ENCODE assay signal across 13 mouse cellular contexts in genomic region chr2:144541246-144541645, GRCm38 (mm10). TPM values are rescaled to one million over a fixed set of nuclear protein-coding genes. Genes with fewer than 3 reads are reported as not detected.
DNase-seq lines count a peak whose midpoint lies in the region; TF ChIP-seq lines count a peak whose summit lies in the region.
"Had no signal": no experiment of that assay in that cellular context is flagged by ENCODE, and none has a peak within 500 bp of the region (broad histone marks: within the 10 kb centered on the region; RNA-seq: fewer than 3 reads in every experiment).

No protein-coding gene starts in this region.

- H3K27ac ChIP-seq in left cerebral cortex, adult 2 months, result no peak overlapping the region
- H3K27ac ChIP-seq in cortical plate, adult 2 months (ENCODE audit: insufficient read depth, low read length), result no peak overlapping the region
- H3K27ac ChIP-seq: liver, embryonic 13.5 days had no signal

- intact Hi-C loops in left cerebral cortex, adult 2 months (cut with DNase I), result no loop called here
- intact Hi-C loops in left cerebral cortex, postnatal 36 days (cut with DNase I), result no loop called here

- H3K4me1 ChIP-seq in cortical plate, adult 2 months (ENCODE audit: control insufficient read depth, insufficient read depth, low read length), result no peaks in the 10 kb centered on the region
- H3K4me1 ChIP-seq: liver, embryonic 13.5 days had no signal

- TF ChIP-seq POLR2A in cortical plate, adult 2 months (IDR thresholded peaks at IDR 0.05; ENCODE audit: extremely low read depth, insufficient read depth, low read length), result no peak

- DNase-seq in embryo, embryonic 10 days (ENCODE audit: low spot score), result peak; percentile 21
- DNase-seq in embryo, embryonic 11 days, result no peak
- no peak for DNase-seq in left cerebral cortex, adult 2 months (ENCODE audit: extremely low spot score in 1 of 2, low spot score in 2 of 2)
- no peak for DNase-seq in left cerebral cortex, postnatal 36 days (ENCODE audit: low spot score in 2 of 2)
- DNase-seq in 3T3-L1 (ENCODE audit: low read depth, low spot score), result peak; percentile 70
- DNase-seq in urinary bladder, adult 18-20 months (ENCODE audit: low spot score in 2 of 2), result no peak
- no peak for DNase-seq in heart, adult 9 months (ENCODE audit: low spot score in 2 of 2)
- DNase-seq: B cell, adult 2 months; cerebellum, postnatal 14 days; heart, adult 18-20 months; kidney, adult 18-20 months; liver, embryonic 13.5 days had no signal

- H3K4me3 ChIP-seq in left cerebral cortex, adult 2 months, result no peak overlapping the region
- no peak overlapping the region for H3K4me3 ChIP-seq in cortical plate, adult 2 months (ENCODE audit: insufficient read depth, low read length)
- H3K4me3 ChIP-seq: liver, embryonic 13.5 days had no signal

- TF ChIP-seq CTCF in left cerebral cortex, adult 2 months (IDR thresholded peaks at IDR 0.05), result peak; percentile 28
- TF ChIP-seq CTCF in cortical plate, adult 2 months (IDR thresholded peaks at IDR 0.05; ENCODE audit: extremely low read depth, insufficient read depth, low read length), result 0 out of 2 replicates have a peak, but pooled peaks have one; percentile 0

RNA-seq across cellular contexts. Expression of gene Rbbp9, which starts 9.4 kb away (rescaled TPM):
- 10 to 100 TPM; 26.1 to 26.4 TPM for total RNA-seq in left cerebral cortex, adult 2 months (2021)
- 10 to 100 TPM; 29.2 to 30.0 TPM for total RNA-seq in left cerebral cortex, postnatal 36 days (2021)
- 30.8 and 31.7 TPM in 2 replicates for polyA plus RNA-seq in cortical plate, adult 2 months (2012; rRNA removed)

RNA-seq across cellular contexts. Expression of gene Polr3f, which starts 13.7 kb away (rescaled TPM):
- 10 to 100 TPM; 24.0 to 28.0 TPM for total RNA-seq in left cerebral cortex, adult 2 months (2021)
- total RNA-seq in left cerebral cortex, postnatal 36 days (2021), result 10 to 100 TPM; 21.1 to 27.7 TPM
- polyA plus RNA-seq in cortical plate, adult 2 months (2012; rRNA removed), result 17.4 and 18.5 TPM in 2 replicates

RNA-seq across cellular contexts. Expression of gene Dzank1, which starts 14.0 kb away (rescaled TPM):
- total RNA-seq in left cerebral cortex, adult 2 months (2021), result 100 to 1,000 TPM; 171 to 174 TPM
- 100 to 1,000 TPM; 150 to 152 TPM for total RNA-seq in left cerebral cortex, postnatal 36 days (2021)
- 77.6 and 79.8 TPM in 2 replicates for polyA plus RNA-seq in cortical plate, adult 2 months (2012; rRNA removed)

RNA-seq across cellular contexts. Expression of gene Sec23b, which starts 14.8 kb away (rescaled TPM):
- total RNA-seq in left cerebral cortex, adult 2 months (2021), result 10 to 100 TPM; 42.6 to 45.8 TPM
- total RNA-seq in left cerebral cortex, postnatal 36 days (2021), result 10 to 100 TPM; 44.7 to 46.3 TPM
- 52.6 and 55.4 TPM in 2 replicates for polyA plus RNA-seq in cortical plate, adult 2 months (2012; rRNA removed)

RNA-seq across cellular contexts. Expression of gene Smim26, which starts 52.6 kb away (rescaled TPM):
- 10 to 100 TPM; 44.2 to 46.1 TPM for total RNA-seq in left cerebral cortex, adult 2 months (2021)
- total RNA-seq in left cerebral cortex, postnatal 36 days (2021), result 10 to 100 TPM; 45.1 to 54.0 TPM
- 71.4 and 78.6 TPM in 2 replicates for polyA plus RNA-seq in cortical plate, adult 2 months (2012; rRNA removed)

Comparison
In these comparisons a context has a peak if more than half of its experiments do, and no peak if none do; other contexts are left out.
1. DNase-seq: peak in embryo, embryonic 10 days (single experiment) and 3T3-L1 (single experiment); none in embryo, embryonic 11 days (single experiment), left cerebral cortex, adult 2 months (0 of 2), left cerebral cortex, postnatal 36 days (0 of 2), urinary bladder, adult 18-20 months (0 of 2) and heart, adult 9 months (0 of 2).